Mouse (Mus musculus): ENCODE results near the gene Ddn. TPM values are rescaled to one million over a fixed set of nuclear protein-coding genes. Genes with fewer than 3 reads are reported as not detected.

Gene Ddn
- polyA plus RNA-seq, 1 experiment from 2014 or later: 0.81 TPM

DNA sequence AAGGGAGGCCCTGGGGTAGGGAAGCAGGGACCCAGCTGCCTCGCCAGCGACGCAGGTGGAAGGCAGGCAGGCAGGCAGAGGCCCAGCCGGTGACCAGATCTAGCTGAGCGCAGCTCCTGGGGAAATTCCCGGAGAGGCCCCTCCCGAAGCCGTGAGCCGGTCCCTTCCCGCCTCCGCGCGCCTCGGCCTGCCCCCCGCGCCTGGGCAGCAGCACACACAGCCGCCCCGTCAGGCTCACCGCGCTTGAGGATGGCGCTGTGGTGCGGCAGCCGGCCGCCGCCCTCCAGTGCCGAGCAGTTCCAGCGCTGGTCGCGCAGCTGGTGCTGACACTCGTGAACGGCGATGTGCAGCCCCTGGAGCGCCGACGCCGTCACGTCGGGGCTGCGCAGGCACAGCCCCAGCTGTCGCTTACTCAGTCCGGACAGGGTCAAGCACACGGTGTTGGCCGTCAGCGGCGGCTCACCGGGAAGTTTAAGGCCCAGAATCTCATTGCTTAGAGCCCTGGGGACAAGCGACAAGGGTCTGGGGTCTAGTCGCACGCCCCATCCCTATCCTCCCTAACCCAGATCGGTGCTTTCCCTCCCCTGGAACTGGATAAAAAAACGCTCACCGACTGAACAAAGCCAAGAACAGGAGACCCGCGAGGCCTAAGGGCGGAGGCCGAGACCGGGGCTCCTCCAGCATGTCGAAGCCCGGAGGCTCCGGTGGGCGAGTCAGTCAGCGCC lies 32.8 kb downstream of the Ddn start:
- Histone ChIP-seq H3K4me3 (peak overlapping the region; percentile 19), H3K9me3 (no peaks in the 10 kb centered on the region), H3K9ac (no peak overlapping the region), H3K27ac (no peak overlapping the region), H3K4me2 (peak overlapping the region; percentile 31), H3K27me3 (replicated peaks) (peaks cover 99% of the 10 kb centered on the region), H3K36me3 (replicated peaks) (no peaks in the 10 kb centered on the region), H3K4me1 (peaks cover 36% of the 10 kb centered on the region)
- 0 out of 2 replicates have a peak, but pooled peaks have one; percentile 56 for ATAC-seq (replicated peaks)
- under 1% methylated on average over 60 of the region's 62 CpGs for WGBS

DNA sequence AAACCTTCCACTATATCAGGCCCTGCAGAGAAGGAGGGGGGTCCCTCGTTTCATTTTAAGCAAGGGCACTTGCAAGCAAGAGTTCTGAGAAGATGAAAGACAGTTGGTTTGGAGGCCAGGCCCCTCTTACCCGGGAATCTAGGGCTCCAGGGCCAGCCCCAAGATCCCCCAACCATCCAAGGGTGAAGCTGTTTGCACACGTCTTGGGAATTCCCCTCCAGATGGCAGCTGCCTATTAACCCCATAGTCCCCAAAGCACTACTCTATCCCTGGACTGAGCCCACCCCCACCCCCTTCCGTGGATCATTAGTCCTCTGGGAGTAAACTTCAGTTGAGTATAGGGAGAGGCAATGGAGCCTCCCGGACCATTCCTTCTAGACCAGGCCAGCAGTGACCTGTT lies 33.8 kb downstream of the Ddn start:
- Histone ChIP-seq H3K4me2 (no peak overlapping the region), H3K9me3 (no peaks in the 10 kb centered on the region), H3K27me3 (replicated peaks) (peaks cover 97% of the 10 kb centered on the region), H3K9ac (no peak overlapping the region), H3K4me3 (no peak overlapping the region), H3K4me1 (peaks cover 36% of the 10 kb centered on the region), H3K27ac (no peak overlapping the region), H3K36me3 (replicated peaks) (no peaks in the 10 kb centered on the region)
- no peak for ATAC-seq (replicated peaks)
- WGBS: 4% methylated on average over 5 of the region's 5 CpGs

DNA sequence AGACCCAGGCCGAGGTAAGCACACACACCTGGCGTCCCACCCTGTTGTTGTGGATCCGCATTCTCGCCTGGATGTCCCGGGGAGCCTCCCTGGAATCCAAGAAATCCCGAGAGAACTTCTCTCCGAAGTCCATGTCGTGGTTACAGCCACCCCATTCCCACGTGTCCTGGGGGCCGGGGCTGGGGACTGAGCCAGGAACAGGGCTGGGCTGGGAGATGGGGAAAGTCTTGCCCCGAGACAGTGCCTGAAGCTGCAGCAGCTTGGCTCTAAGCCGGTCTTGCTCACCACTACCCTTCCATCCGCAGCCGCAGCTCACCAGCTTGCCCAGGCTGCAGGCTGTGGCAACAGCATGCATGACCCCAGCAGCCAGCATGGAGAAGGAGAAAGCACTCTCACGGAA lies 35.2 kb downstream of the Ddn start:
- no peak overlapping the region for H3K4me2 ChIP-seq
- 14% methylated on average over 15 of the region's 15 CpGs for WGBS
- H3K4me3 ChIP-seq: no peak overlapping the region
- no peaks in the 10 kb centered on the region for H3K36me3 ChIP-seq (replicated peaks)
- no peak for ATAC-seq (replicated peaks)
- peaks cover 96% of the 10 kb centered on the region for H3K27me3 ChIP-seq (replicated peaks)
- H3K9me3 ChIP-seq: no peaks in the 10 kb centered on the region
- peaks cover 36% of the 10 kb centered on the region for H3K4me1 ChIP-seq
- no peak overlapping the region for H3K27ac ChIP-seq
- no peak overlapping the region for H3K9ac ChIP-seq

DNA sequence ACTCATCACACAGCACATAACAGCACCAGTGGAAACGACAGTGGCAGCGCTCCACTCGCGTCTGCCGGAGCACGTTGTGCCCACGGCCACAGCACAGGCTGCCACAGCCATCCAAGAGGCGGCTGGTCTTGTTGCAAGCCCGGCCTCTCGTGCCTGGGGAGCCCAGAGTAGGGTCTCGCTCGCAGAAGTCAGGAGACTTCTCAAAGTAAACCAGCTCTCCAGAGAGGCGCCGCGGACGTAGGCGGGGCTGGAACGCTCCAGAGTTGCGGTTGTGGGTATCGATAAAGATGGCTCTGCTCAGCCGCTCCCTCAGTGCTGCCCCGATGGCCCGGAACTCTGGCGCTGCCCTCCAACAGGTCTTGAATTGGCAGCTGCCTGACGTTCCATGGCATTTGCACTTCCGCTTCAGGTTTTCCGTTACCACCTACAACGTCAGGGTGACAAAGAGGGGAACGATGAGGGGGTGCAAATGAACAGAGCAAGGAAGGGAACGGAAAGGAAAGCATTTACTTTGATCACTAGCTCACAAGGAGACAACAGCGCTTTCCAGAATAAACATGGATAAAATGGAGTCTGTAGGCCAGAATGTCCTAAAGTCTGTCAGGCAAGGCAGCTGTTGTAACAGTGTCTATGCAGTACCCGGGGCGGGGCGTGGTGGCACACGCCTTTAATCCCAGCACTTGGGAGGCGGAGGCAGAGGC lies 36.6 kb downstream of the Ddn start:
- WGBS: 4% methylated on average over 36 of the region's 36 CpGs
- 0 out of 2 replicates have a peak overlapping the region, but pooled peaks have one; percentile 21 for H3K9ac ChIP-seq
- no peak for ATAC-seq (replicated peaks)

DNA sequence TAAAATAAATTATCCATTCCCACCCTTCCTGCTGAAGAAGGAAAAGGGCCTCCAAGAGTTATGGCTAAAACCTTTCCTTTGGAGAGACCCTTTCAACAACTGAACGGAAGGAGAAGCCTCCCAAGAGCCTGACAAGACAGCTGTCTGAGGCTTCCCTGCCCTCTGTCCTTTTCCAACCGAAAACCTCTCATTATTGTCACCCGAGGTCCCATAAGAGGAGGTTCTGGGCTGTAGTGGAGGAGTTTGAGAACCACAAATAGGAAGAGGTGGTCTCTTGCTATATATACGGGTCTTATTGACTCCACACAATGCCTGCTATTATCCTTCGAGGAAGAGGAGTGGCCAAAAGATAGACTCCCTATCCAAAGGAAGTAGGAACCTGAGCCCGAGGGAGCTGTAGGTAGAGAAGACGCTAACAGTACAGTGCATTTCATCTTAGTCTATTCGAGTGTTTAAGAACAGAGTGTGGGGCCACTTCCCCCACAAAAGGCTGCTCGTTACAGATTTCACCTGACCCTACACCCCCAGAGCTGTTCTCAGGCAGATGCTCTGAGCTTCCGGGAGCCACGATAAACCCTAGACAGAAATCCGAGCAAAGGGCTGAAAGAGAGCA lies 37.4 kb downstream of the Ddn start:
- peaks cover 20% of the 10 kb centered on the region for H3K4me1 ChIP-seq
- no peaks in the 10 kb centered on the region for H3K36me3 ChIP-seq (replicated peaks)
- H3K4me3 ChIP-seq: peak overlapping the region; percentile 25
- no peak overlapping the region for H3K27ac ChIP-seq
- H3K9ac ChIP-seq: 0 out of 2 replicates have a peak overlapping the region, but pooled peaks have one; percentile 21
- peaks cover 87% of the 10 kb centered on the region for H3K27me3 ChIP-seq (replicated peaks)
- ATAC-seq (replicated peaks): no peak
- H3K4me2 ChIP-seq: peak overlapping the region; percentile 43; the same call in 1 of the 2 replicates
- WGBS: 7% methylated on average over 12 of the region's 12 CpGs
- no peaks in the 10 kb centered on the region for H3K9me3 ChIP-seq

More for the DNA sequence above, 36.6 kb downstream of the Ddn start:
- H3K4me2 ChIP-seq: peak overlapping the region; percentile 43
- peaks cover 95% of the 10 kb centered on the region for H3K27me3 ChIP-seq (replicated peaks)
- H3K36me3 ChIP-seq (replicated peaks): no peaks in the 10 kb centered on the region
- H3K27ac ChIP-seq: no peak overlapping the region
- no peaks in the 10 kb centered on the region for H3K9me3 ChIP-seq
- H3K4me1 ChIP-seq: peaks cover 27% of the 10 kb centered on the region
- H3K4me3 ChIP-seq: peak overlapping the region; percentile 25

DNA sequence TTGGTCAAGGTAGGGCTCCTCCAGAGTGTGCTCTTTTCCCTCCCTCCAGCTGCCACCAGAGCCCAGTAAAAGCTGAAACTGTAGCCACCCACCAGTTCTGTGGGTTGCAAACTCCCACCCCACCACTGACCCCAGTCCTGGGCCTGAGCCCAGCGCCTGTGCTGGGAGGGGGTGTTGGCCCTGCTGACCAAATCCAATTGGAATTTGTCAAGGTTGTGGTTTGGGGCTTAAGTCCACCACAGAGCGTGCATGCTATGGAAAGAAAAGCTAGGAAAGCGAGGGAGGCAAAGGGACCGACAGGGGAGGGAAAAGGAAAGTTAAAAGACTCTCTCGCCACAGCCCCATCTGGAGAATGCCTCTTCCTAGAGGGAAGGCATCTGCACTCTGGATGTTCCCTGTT lies 41.0 kb downstream of the Ddn start:
- no peak overlapping the region for H3K27ac ChIP-seq
- no peak overlapping the region for H3K4me2 ChIP-seq
- 15% methylated on average over 5 of the region's 5 CpGs for WGBS
- no peak for ATAC-seq (replicated peaks)
- H3K36me3 ChIP-seq (replicated peaks): no peaks in the 10 kb centered on the region
- H3K27me3 ChIP-seq (replicated peaks): peaks cover 63% of the 10 kb centered on the region
- H3K4me3 ChIP-seq: no peak overlapping the region
- no peak overlapping the region for H3K9ac ChIP-seq
- H3K9me3 ChIP-seq: no peaks in the 10 kb centered on the region
- peaks cover 20% of the 10 kb centered on the region for H3K4me1 ChIP-seq

DNA sequence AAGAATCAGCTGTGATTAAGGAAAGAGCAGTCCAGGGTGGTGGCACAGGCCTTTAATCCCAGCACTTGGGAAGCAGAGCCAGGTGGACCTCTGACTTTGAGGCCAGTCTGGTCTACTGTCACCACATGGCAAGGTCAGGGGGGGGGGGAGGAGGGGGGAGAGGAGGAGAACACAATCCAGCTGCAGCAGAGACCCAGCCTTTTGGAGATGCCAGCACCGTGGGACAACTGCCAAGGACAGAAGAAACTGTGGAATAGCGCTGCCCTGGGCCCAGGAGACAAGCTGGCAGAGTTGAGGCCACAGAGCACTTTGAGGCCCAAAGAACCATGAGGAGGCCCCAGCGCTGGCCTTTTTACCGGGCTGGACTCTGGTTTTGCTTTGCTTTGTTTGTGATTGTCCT lies 43.4 kb downstream of the Ddn start:
- Histone ChIP-seq H3K4me3 (no peak overlapping the region), H3K36me3 (replicated peaks) (no peaks in the 10 kb centered on the region), H3K27me3 (replicated peaks) (peaks cover 40% of the 10 kb centered on the region), H3K4me1 (peaks cover 21% of the 10 kb centered on the region), H3K4me2 (no peak overlapping the region), H3K9me3 (no peaks in the 10 kb centered on the region), H3K9ac (no peak overlapping the region), H3K27ac (no peak overlapping the region)
- WGBS: 76% methylated on average over 4 of the region's 4 CpGs
- ATAC-seq (replicated peaks): no peak

DNA sequence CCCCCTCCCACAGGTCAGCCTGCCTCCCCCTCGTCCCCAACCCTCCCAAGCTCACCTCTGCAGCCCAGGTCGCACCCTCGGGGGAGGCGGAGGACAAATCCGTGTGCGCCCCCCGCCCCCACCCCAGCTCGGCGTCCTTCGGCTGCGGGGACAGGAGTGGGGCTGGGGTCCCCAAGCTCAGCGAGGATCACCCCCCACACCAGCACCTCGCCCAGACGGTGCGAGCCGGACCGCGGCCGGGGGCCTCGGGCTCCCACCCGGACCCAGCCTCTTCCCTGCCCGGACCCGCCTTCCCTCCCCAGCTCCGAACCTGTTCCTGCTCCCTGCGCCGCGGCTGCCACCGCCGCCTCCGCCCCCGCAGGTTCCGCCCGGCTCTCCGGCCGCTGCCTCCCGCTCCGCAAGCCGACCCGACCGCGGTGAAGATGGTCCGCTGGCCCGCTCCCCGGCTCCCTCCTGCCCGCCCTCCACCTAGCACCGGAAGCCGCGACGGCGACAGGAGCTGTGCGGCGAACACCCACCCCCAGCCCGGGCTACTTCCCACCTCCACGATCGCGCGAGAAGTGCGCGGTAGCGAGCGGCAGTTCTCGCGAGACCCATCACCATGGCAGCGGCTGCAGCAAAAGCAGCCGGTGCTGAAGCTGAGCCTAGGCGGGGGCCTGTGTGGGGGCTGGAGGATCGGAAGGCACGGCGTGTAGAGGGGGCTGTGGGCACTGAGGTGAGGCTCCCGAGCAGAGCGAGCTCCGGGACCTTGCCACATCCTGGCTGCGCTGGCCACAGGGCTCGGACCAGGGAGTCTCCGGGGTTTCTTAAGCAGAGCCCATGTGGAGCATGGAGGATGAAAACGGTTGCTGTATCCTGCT lies 46.4 kb downstream of the Ddn start, which contains the start of gene Arf3:
Gene Arf3 (minus strand): TSS at position 545 of the 860 bp plus-strand sequence.
- Histone ChIP-seq H3K9ac (peak within 1 kb of the TSS; percentile 93), H3K27ac (peak within 1 kb of the TSS; percentile 93), H3K27me3 (replicated peaks) (peaks cover 13% of the 10 kb centered on the region), H3K4me2 (peak within 1 kb of the TSS; percentile 69), H3K4me1 (peaks cover 28% of the 10 kb centered on the region), H3K36me3 (replicated peaks) (no peaks in the 10 kb centered on the region), H3K4me3 (peak within 1 kb of the TSS; percentile 99), H3K9me3 (no peaks in the 10 kb centered on the region)
- under 1% methylated on average over 69 of the region's 76 CpGs for WGBS
- peak; percentile 97 for ATAC-seq (replicated peaks)

DNA sequence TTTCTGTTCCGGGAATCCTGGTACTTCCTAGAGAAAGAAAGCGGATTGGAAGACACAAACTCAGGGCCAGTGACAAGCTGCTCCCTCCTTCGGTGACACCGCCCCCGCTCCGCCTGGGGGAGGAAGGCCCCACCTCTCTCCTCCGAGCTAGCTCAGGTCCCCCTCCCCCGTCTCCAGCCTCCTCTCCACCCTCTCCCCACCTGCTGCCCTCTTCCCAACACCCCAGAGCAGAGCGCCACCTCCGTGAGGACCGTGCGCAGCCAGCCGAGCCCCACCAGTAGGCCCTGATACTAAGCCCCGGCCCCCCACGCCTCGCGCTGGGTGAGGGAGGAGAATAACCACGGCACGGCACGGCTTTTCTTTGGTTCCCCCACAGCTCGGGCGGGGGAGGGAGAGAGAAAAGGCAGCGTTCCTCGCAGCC lies 47.1 kb downstream of the Ddn start:
- Histone ChIP-seq H3K4me2 (peak overlapping the region; percentile 69), H3K9me3 (no peaks in the 10 kb centered on the region), H3K36me3 (replicated peaks) (no peaks in the 10 kb centered on the region), H3K27ac (peak overlapping the region; percentile 93), H3K4me1 (peaks cover 28% of the 10 kb centered on the region), H3K27me3 (replicated peaks) (peaks cover 12% of the 10 kb centered on the region; the same call in 1 of the 2 replicates), H3K9ac (peak overlapping the region; percentile 93), H3K4me3 (peak overlapping the region; percentile 99)
- ATAC-seq (replicated peaks): peak; percentile 69
- WGBS: under 1% methylated on average over 21 of the region's 24 CpGs

DNA sequence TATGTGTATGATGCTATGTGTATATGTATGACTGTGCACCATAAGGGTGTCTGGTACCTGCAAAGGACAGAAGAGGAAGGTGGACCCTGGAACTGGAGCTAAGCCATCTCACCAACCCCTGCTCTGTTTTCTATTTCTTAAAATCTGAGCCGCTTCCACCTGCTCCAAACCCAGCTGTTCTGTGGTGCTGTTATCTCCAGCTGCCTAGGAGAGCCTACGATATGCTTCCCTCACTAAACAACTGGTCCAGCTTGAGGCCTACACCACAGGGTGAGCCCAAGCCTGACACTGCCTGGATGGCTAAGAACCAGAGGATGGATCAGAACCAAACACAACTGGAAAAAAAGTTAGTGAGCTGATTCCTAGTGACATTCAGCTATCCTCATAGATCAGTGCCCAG lies 55.2 kb downstream of the Ddn start:
- Histone ChIP-seq H3K4me2 (no peak overlapping the region), H3K9me3 (no peaks in the 10 kb centered on the region), H3K27ac (no peak overlapping the region), H3K27me3 (replicated peaks) (no peaks in the 10 kb centered on the region), H3K36me3 (replicated peaks) (no peaks in the 10 kb centered on the region), H3K4me1 (0 out of 2 replicates have a peak, but pooled peaks cover 2% of the 10 kb centered on the region), H3K4me3 (no peak overlapping the region), H3K9ac (no peak overlapping the region)
- no peak for ATAC-seq (replicated peaks)
- WGBS: 89% methylated on average over 2 of the region's 2 CpGs

Measured in midbrain, embryonic 15.5 days (tissue).